Mouse (Mus musculus) adrenal gland, postnatal 25 days (tissue): ENCODE data around the gene Serpinb1c. TPM values are rescaled to one million over a fixed set of nuclear protein-coding genes. Genes with fewer than 3 reads are reported as not detected.
"Not testable (repeated sequence)": the region's sequence is repeated elsewhere in the genome, so short reads cannot be mapped to it uniquely, and the experiment has no call there.

Source experiments
- DNase-seq: peaks from one replicate; pipeline ENCODE4 v3.0.0; 2021; ENCODE audit warnings: mixed read lengths
- long read RNA-seq: library from polyadenylated mRNA; stranded (forward); transcript quantifications from one replicate; pipeline ENCODE4 v2.0.0, GENCODE M21; 2021
- total RNA-seq: library from RNA; stranded (reverse); gene quantifications from 2 replicates; pipeline ENCODE4 v1.2.3, GENCODE M21; 2021

The Serpinb1c gene
- total RNA-seq = not detected in 2 replicates
- long read RNA-seq = 0 reads

DNA sequence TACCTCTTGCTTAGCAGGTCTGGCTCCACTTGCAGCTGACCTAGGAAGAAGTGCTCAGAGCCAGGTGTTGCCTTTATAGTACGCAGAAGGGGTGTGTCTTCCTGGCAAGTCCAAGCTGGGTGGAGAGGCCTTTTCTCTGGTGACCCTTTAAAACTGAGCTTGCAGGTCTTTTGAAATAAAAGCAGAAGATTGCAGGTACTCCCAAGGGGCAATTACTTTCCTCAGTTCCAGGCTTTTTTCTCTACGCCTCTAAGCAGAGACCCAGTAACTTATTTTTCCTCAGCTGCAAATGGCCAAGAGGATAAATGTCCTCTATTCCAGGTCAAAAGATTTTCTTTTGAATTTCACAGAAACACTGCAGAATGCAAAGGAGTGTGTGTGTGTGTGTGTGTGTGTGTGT is at the start of gene Serpinb1c:
Gene Serpinb1c (minus strand): TSS at position 101 of the 400 bp plus-strand sequence.
- DNase-seq = no peak

DNA sequence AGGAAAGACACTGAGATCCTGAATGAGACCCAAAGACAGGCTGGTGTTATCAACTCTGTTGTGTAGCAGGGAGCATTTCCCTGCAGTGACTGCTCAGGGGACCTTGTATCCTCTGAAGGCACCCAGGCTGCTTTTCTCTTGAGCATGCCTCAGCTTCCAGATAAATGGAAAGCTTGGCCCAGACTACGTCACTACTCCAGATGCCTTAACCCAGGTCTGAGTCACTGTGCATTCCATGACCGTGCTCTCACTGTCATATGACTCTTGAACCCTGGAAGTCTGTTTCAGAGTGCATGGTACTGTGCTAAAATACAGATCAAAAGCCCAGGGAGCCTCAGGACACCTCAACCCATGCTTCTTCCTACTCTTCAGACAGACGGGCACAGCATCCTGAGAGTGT is 41.2 kb upstream of the Serpinb1c start:
- not testable (repeated sequence) for DNase-seq

- DNase-seq = not testable (repeated sequence)
These were observed 40.3 kb upstream of the Serpinb1c start for GRCm38 (mm10) chr13:32938275-32938674.

DNA sequence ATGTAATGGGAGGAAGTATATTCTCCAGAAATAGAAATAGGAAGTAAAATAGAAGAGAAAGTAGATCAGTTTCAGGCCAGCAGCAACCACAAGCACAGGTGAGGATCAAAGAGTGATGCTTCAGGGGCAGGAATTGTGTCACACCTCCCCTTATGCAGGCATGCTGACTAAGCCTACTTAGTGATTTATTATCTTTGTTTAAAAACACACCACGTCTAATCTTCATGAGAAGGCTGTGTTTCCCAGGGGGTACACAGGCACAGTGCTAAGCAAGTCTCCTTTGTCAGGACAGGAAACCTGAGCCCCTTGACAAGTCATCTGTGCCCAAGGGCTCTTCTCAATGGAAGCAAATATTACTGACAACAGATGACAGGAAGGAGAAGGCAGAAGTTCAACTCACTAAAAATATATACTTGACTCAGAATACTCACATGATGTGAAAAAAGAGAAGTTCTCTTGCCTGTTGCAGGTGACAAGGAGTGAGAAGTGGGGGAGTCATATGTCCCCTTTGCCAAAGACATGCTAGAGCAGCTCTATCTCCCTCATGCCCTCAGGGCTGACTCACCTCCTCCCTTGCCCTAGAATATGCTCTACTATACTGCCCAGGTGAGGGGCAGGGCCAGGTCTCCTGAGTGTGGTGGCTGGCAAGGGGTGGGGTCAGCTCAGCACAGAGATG is 36.8 kb upstream of the Serpinb1c start:
- no peak for DNase-seq

- no peak for DNase-seq
These were observed 31.2 kb upstream of the Serpinb1c start for GRCm38 (mm10) chr13:32929107-32929750.

DNA sequence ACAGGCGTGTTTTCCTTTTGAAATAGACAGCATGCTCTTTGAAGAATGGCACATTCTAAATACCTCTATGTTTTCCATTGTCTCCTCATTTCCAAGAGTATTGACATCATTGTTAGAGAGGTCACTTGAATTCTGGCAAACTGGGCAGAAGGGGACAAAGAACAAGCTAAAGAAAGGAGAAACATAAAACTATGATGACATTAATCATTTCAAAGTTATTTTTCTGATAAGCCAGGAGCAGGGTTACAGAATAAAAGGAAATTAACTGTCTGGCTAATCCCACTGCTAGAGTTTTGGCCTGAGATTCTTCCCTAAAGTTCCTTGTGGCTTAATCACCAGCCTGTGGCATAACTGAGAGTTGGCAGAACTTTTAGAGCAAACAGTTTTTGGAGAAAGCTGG is 29.2 kb upstream of the Serpinb1c start:
- DNase-seq = no peak

DNA sequence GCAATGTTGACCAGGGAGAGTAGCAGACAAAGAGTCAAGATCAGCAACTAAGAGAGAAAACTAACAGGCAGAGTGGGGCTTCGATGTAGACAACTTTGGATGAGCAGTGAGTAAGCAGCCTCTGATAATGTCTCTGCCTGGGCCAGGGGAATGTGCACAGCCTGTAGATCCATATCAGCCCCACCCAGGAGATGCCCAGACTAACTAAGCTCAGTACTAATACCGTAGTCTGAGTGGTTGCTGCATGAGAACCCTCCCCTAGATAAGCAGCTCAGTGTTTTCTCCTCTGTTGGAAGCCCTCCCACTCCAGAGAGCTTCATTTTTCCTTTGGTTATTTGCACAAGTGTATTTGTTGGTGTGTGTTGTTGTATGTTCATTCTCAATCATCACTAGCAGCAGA is 28.6 kb upstream of the Serpinb1c start:
- no peak for DNase-seq

DNA sequence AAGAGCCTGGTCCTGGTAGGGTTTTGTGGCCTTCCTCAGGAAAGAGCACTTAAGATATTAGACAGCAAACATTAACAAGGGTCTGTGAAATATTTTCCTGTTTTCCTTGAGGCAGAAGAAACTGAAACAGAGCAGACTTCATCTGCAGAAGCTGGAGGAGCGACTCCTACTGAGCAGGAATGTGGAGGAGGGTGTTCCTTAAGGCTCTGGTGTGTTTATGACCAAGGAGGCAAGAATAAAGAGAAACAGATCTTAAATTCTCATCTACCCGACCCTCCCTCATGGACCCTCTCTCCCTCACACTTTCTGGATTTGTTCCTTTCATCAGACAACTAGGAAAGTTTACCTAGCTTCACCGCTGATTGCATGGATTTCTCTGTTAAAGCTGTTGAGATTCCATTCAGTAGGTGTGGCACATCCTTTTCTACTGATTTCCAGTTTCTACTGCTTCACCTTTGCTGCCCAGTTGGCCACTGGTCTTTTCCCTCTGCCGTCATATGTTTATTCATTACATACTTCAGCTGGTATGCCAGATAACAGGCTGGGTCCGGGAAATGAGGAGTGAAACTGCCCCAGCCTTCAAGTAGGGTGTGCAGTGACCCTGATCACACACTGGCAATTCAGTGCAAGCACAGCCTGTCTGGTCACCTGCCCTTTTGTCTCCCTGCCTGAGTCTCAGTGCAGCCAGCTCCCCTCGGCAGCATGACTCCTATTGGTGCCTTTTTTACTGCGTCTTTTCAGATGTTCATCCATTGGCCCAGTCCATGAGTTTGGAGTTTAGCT is 26.8 kb upstream of the Serpinb1c start:
- no peak for DNase-seq

DNA sequence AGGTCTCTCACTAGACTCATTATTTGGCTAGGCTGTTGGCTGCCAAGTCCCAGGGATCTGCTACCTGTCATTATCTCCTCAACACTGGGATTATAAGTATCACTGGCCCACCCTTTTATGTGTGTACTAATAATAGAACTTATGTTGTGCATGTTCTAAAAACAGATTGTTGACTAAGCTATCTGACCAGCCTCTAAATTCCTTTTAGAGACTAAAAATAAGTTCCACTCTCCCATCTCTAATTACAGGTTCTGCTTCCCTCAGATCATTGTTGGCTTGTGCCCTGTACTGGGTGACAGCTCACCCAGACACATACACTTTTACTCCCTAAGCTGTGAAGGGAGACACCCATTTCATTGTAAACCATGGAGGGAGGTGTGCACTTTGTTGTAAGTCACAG is 24.6 kb upstream of the Serpinb1c start:
- DNase-seq = no peak

GRCm38 (mm10) chr13:32912770-32913380 is 14.9 kb upstream of the Serpinb1c start:
- DNase-seq = no peak

DNA sequence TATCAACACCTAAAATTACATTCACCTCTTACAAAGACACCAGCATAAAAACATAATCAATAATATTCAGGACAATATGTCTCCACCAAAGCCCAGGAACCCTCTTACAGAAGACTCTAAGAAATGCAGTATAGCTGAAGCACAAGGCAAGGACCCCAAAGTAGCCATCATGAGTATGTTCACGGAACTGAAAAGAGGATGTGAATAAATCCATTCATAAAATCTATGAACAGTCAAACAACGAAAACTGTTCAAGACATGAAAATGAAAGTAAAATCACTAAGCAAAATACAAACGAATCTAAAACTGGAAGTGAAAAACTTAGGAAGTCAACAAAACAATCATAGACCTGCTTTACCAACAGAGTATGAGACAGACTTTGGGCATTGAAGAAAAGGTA is 10.2 kb upstream of the Serpinb1c start:
- DNase-seq = no peak

GRCm38 (mm10) chr13:32903211-32903873 is 5.3 kb upstream of the Serpinb1c start:
- DNase-seq = peak; percentile 95

GRCm38 (mm10) chr13:32902481-32903015 is 4.5 kb upstream of the Serpinb1c start:
- DNase-seq = peak; percentile 69

DNA sequence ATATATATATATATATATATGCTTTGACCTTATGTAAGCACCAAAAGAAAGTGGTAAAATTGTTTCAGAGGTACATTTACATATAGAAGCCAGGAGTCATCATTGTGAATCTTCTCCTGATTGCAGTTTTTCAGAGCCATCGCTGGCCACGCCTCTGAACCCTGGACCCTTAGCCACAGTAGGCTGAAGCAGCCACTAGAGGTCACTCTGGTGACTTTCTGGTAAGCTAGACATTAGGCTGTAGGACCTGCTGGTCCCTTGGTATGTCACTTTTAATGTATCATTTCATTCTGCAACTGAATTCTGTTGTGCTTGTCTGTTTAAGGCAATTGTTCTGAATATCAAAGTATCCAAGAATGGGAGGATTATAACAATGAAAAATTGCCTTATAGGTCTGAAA is 2.6 kb upstream of the Serpinb1c start:
- DNase-seq = peak; percentile 52

- DNase-seq = not testable (repeated sequence)
These were observed 1.1 kb upstream of the Serpinb1c start for GRCm38 (mm10) chr13:32899114-32899513.

DNA sequence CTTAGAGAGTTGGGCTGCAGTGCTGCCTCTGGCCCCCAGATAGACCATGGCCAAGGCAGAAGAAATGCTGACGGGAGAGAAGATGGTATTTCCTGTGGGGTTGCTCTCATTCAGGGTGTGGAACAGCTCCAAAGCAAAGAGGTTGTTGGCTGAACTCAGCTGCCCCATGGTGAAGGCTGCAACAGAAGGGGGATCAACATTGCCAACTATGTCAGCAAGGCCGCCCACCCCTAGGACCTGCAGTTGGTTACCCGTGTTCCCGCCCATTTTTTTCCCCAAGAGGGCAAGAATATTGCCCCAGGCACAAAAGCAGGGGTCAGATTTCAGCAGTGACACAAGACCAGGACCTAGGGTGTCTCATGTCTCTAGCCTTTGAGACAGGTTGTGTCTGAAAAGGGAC is 1.1 kb downstream of the Serpinb1c start:
- DNase-seq = no peak

- DNase-seq = peak; percentile 13
These were observed 13.3 kb downstream of the Serpinb1c start for GRCm38 (mm10) chr13:32884755-32885154.

- DNase-seq = no peak
These were observed 24.1 kb downstream of the Serpinb1c start for GRCm38 (mm10) chr13:32873862-32874261.

DNA sequence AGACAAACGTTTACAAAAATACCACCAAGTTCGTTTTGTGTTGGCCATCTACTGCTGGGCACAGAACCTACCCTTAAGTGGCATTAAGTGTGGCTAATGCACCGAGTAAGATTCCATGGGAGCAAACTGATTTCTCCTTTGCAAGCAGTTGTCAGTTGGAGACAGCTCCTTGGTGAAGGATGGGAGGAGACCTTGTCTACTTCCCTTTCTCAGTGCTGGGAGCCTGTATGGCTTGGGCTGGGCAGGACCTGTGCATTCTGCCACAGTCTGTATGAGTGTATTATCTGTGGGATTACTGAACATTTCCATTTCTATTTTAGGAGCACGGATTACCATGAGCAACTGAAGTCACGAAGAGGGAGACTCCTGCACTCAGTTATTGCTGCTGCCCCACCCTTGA is 29.2 kb downstream of the Serpinb1c start:
- no peak for DNase-seq

GRCm38 (mm10) chr13:32868233-32868632 is 29.8 kb downstream of the Serpinb1c start:
- DNase-seq = not testable (repeated sequence)

GRCm38 (mm10) chr13:32867030-32867429 is 31.0 kb downstream of the Serpinb1c start:
- DNase-seq = no peak

GRCm38 (mm10) chr13:32866484-32866883 is 31.5 kb downstream of the Serpinb1c start:
- peak; percentile 79 for DNase-seq
